Mouse (Mus musculus) forebrain, embryonic 13.5 days (tissue): ENCODE measurements around the gene Slc22a23. TPM values are rescaled to one million over a fixed set of nuclear protein-coding genes. Genes with fewer than 3 reads are reported as not detected.

Source experiments
- ATAC-seq: fragments of 200-750 bp; cut with Nextera tagmentation; 2 replicates; pipeline ENCODE4 v1.8.0; 2017
- H3K27ac ChIP-seq: fragments of 300-500 bp; sonication (generic); 2 replicates; pipeline ENCODE4 v1.5.1; 2015; ENCODE audit warnings: inconsistent platforms, mild to moderate bottlenecking, moderate library complexity
- H3K27me3 ChIP-seq: fragments of 300-500 bp; sonication (generic); 2 replicates; pipeline ENCODE4 v1.6.1; 2015; ENCODE audit warnings: mild to moderate bottlenecking, inconsistent platforms
- H3K36me3 ChIP-seq: fragments of 300-500 bp; sonication (generic); 2 replicates; pipeline ENCODE4 v1.6.1; 2015; ENCODE audit warnings: mild to moderate bottlenecking, inconsistent platforms; ENCODE audit not compliant: poor library complexity, severe bottlenecking
- H3K4me1 ChIP-seq: fragments of 300-500 bp; sonication (generic); 2 replicates; pipeline ENCODE4 v1.6.1; 2015; ENCODE audit warnings: inconsistent platforms
- H3K4me2 ChIP-seq: fragments of 300-500 bp; sonication (generic); 2 replicates; pipeline ENCODE4 v1.6.1; 2015; ENCODE audit warnings: inconsistent platforms, mild to moderate bottlenecking, moderate library complexity
- H3K4me3 ChIP-seq: fragments of 300-500 bp; sonication (generic); 2 replicates; pipeline ENCODE4 v1.5.1; 2015; ENCODE audit warnings: mild to moderate bottlenecking, inconsistent platforms
- H3K9ac ChIP-seq: fragments of 300-500 bp; sonication (generic); 2 replicates; pipeline ENCODE4 v1.6.1; 2015; ENCODE audit warnings: mild to moderate bottlenecking, inconsistent platforms
- H3K9me3 ChIP-seq: fragments of 300-500 bp; sonication (generic); replicated peaks from 2 replicates; pipeline ENCODE4 v1.6.1; 2016; ENCODE audit warnings: inconsistent platforms
- WGBS: fragments of 180-500 bp; shearing (Covaris S2); methylation state at CpG from one replicate; pipeline ENCODE4 v1.1.7; 2015; 5-methylcytosine and 5-hydroxymethylcytosine counted together
- polyA plus RNA-seq: library from polyadenylated mRNA; unstranded; fragments of >200 nt; fragmentation: Nextera tagmentation; extraction: Ambion mirVana; gene quantifications from 2 replicates; pipeline ENCODE4 v1.2.1, GENCODE M21; 2015

Slc22a23 gene
- polyA plus RNA-seq, 1 experiment from 2014 or later: 10.2 TPM

- no peak for ATAC-seq
- Histone ChIP-seq H3K36me3 (peaks cover 12% of the 10 kb centered on the region), H3K27me3 (no peaks in the 10 kb centered on the region), H3K4me3 (no peak overlapping the region), H3K4me1 (peaks cover 29% of the 10 kb centered on the region), H3K9ac (no peak overlapping the region), H3K4me2 (no peak overlapping the region), H3K9me3 (no peaks in the 10 kb centered on the region), H3K27ac (no peak overlapping the region)
- WGBS: 92% methylated on average over 3 of the region's 3 CpGs
Measured at GRCm38 (mm10) chr13:34308604-34308927, 36.4 kb downstream of the Slc22a23 start.

GRCm38 (mm10) chr13:34307696-34308603 is 37.0 kb downstream of the Slc22a23 start:
- H3K4me3 ChIP-seq: no peak overlapping the region
- H3K9me3 ChIP-seq: no peaks in the 10 kb centered on the region
- no peak overlapping the region for H3K4me2 ChIP-seq
- no peak for ATAC-seq
- peaks cover 23% of the 10 kb centered on the region for H3K4me1 ChIP-seq
- no peaks in the 10 kb centered on the region for H3K27me3 ChIP-seq
- no peak overlapping the region for H3K27ac ChIP-seq
- H3K9ac ChIP-seq: no peak overlapping the region
- H3K36me3 ChIP-seq: peaks cover 13% of the 10 kb centered on the region
- 57% methylated on average over 7 of the region's 7 CpGs for WGBS

- Histone ChIP-seq H3K4me1 (peaks cover 19% of the 10 kb centered on the region), H3K27ac (no peak overlapping the region), H3K4me3 (no peak overlapping the region), H3K27me3 (no peaks in the 10 kb centered on the region), H3K9ac (no peak overlapping the region), H3K9me3 (no peaks in the 10 kb centered on the region), H3K4me2 (no peak overlapping the region), H3K36me3 (peaks cover 25% of the 10 kb centered on the region)
- no peak for ATAC-seq
- WGBS: 95% methylated on average over 2 of the region's 2 CpGs
Measured at GRCm38 (mm10) chr13:34305964-34306671, 38.9 kb downstream of the Slc22a23 start.

GRCm38 (mm10) chr13:34304896-34305295 is 40.1 kb downstream of the Slc22a23 start:
- H3K4me2 ChIP-seq: no peak overlapping the region
- no peaks in the 10 kb centered on the region for H3K27me3 ChIP-seq
- no peak overlapping the region for H3K4me3 ChIP-seq
- 91% methylated on average over 3 of the region's 3 CpGs for WGBS
- peaks cover 19% of the 10 kb centered on the region for H3K4me1 ChIP-seq
- H3K36me3 ChIP-seq: peaks cover 25% of the 10 kb centered on the region
- H3K27ac ChIP-seq: no peak overlapping the region
- no peak overlapping the region for H3K9ac ChIP-seq
- ATAC-seq: no peak
- H3K9me3 ChIP-seq: no peaks in the 10 kb centered on the region

- WGBS: 68% methylated on average over 6 of the region's 6 CpGs
- H3K9ac ChIP-seq: no peak overlapping the region
- no peak for ATAC-seq
Measured at GRCm38 (mm10) chr13:34303386-34304016, 41.5 kb downstream of the Slc22a23 start.

GRCm38 (mm10) chr13:34301585-34301984 is 43.4 kb downstream of the Slc22a23 start:
- no peaks in the 10 kb centered on the region for H3K27me3 ChIP-seq
- no peaks in the 10 kb centered on the region for H3K9me3 ChIP-seq
- ATAC-seq: no peak
- H3K27ac ChIP-seq: no peak overlapping the region
- no peak overlapping the region for H3K4me2 ChIP-seq
- H3K4me3 ChIP-seq: no peak overlapping the region
- WGBS: 35% methylated on average over 3 of the region's 3 CpGs
- H3K4me1 ChIP-seq: peaks cover 7% of the 10 kb centered on the region; the same call in 1 of the 2 replicates
- H3K9ac ChIP-seq: no peak overlapping the region
- H3K36me3 ChIP-seq: peaks cover 55% of the 10 kb centered on the region

More at GRCm38 (mm10) chr13:34303386-34304016, 41.5 kb downstream of the Slc22a23 start:
- no peak overlapping the region for H3K4me3 ChIP-seq
- no peak overlapping the region for H3K27ac ChIP-seq
- H3K27me3 ChIP-seq: no peaks in the 10 kb centered on the region
- no peak overlapping the region for H3K4me2 ChIP-seq
- no peaks in the 10 kb centered on the region for H3K9me3 ChIP-seq
- H3K36me3 ChIP-seq: peaks cover 36% of the 10 kb centered on the region
- H3K4me1 ChIP-seq: peaks cover 19% of the 10 kb centered on the region

GRCm38 (mm10) chr13:34299351-34300333 is 45.3 kb downstream of the Slc22a23 start:
- no peaks in the 10 kb centered on the region for H3K9me3 ChIP-seq
- ATAC-seq: no peak
- 94% methylated on average over 7 of the region's 7 CpGs for WGBS
- no peak overlapping the region for H3K9ac ChIP-seq
- H3K4me1 ChIP-seq: peaks cover 4% of the 10 kb centered on the region; the same call in 1 of the 2 replicates
- no peak overlapping the region for H3K4me2 ChIP-seq
- H3K4me3 ChIP-seq: no peak overlapping the region
- no peak overlapping the region for H3K27ac ChIP-seq
- H3K27me3 ChIP-seq: no peaks in the 10 kb centered on the region
- peaks cover 61% of the 10 kb centered on the region for H3K36me3 ChIP-seq

- H3K4me3 ChIP-seq: no peak overlapping the region
- H3K27me3 ChIP-seq: no peaks in the 10 kb centered on the region
- peaks cover 54% of the 10 kb centered on the region for H3K36me3 ChIP-seq
- no peak overlapping the region for H3K27ac ChIP-seq
- no peak for ATAC-seq
- peaks cover 4% of the 10 kb centered on the region; the same call in 1 of the 2 replicates for H3K4me1 ChIP-seq
- no peak overlapping the region for H3K4me2 ChIP-seq
- H3K9ac ChIP-seq: no peak overlapping the region
- no peaks in the 10 kb centered on the region for H3K9me3 ChIP-seq
- WGBS: 98% methylated on average over 5 of the region's 5 CpGs
Measured at GRCm38 (mm10) chr13:34298674-34299073, 46.3 kb downstream of the Slc22a23 start.

GRCm38 (mm10) chr13:34298061-34298460 is 46.9 kb downstream of the Slc22a23 start:
- Histone ChIP-seq H3K4me1 (peaks cover 4% of the 10 kb centered on the region; the same call in 1 of the 2 replicates), H3K36me3 (peaks cover 54% of the 10 kb centered on the region), H3K27me3 (no peaks in the 10 kb centered on the region), H3K9ac (no peak overlapping the region), H3K9me3 (no peaks in the 10 kb centered on the region), H3K27ac (no peak overlapping the region), H3K4me3 (no peak overlapping the region), H3K4me2 (no peak overlapping the region)
- no peak for ATAC-seq
- 95% methylated on average over 6 of the region's 6 CpGs for WGBS

- no peaks in the 10 kb centered on the region for H3K9me3 ChIP-seq
- no peak overlapping the region for H3K4me2 ChIP-seq
- no peak overlapping the region for H3K27ac ChIP-seq
- WGBS: 95% methylated on average over 12 of the region's 12 CpGs
- no peaks in the 10 kb centered on the region for H3K27me3 ChIP-seq
- no peak for ATAC-seq
- peaks cover 41% of the 10 kb centered on the region for H3K36me3 ChIP-seq
- no peak overlapping the region for H3K9ac ChIP-seq
- no peaks in the 10 kb centered on the region for H3K4me1 ChIP-seq
- no peak overlapping the region for H3K4me3 ChIP-seq
Measured at GRCm38 (mm10) chr13:34295787-34296435, 49.1 kb downstream of the Slc22a23 start.

- Histone ChIP-seq H3K4me3 (no peak overlapping the region), H3K9ac (no peak overlapping the region), H3K27me3 (no peaks in the 10 kb centered on the region), H3K4me1 (peaks cover 6% of the 10 kb centered on the region), H3K9me3 (no peaks in the 10 kb centered on the region), H3K4me2 (no peak overlapping the region), H3K36me3 (peaks cover 37% of the 10 kb centered on the region), H3K27ac (no peak overlapping the region)
- ATAC-seq: no peak
- 59% methylated on average over 4 of the region's 4 CpGs for WGBS
Measured at GRCm38 (mm10) chr13:34294212-34294611, 50.8 kb downstream of the Slc22a23 start.
